Mouse (Mus musculus) common myeloid progenitor, adult 5-6 weeks (primary cell): Measurements from ENCODE around the gene Ms4a12. TPM values are rescaled to one million over a fixed set of nuclear protein-coding genes. Genes with fewer than 3 reads are reported as not detected.

Experiments
- ATAC-seq: replicated peaks from 2 replicates; pipeline ENCODE4 v1.8.0; 2016; ENCODE audit warnings: low read depth, mild to moderate bottlenecking, moderate TSS enrichment, inconsistent platforms; ENCODE audit not compliant: poor library complexity, severe bottlenecking
- total RNA-seq: library from RNA; stranded (forward); fragments of 200-1000, 187-1606 nt; gene quantifications from 2 replicates; pipeline ENCODE4 v1.2.3, GENCODE M21; 2017

Ms4a12 gene
- total RNA-seq: not detected in 2 replicates

- ATAC-seq: no peak
These were observed at the start of gene Ms4a12 for GRCm38 (mm10) chr19:11232348-11232747. TSS of gene Ms4a12 (minus strand) at chr19:11232448.

GRCm38 (mm10) chr19:11280223-11280622 lies 48.0 kb upstream of the Ms4a12 start:
- no peak for ATAC-seq

- ATAC-seq: no peak
These were observed 44.2 kb upstream of the Ms4a12 start for GRCm38 (mm10) chr19:11276431-11276830.

GRCm38 (mm10) chr19:11266956-11267355 lies 34.7 kb upstream of the Ms4a12 start:
- ATAC-seq: no peak

- ATAC-seq: no peak
These were observed 34.0 kb upstream of the Ms4a12 start, which contains the start of gene Ms4a1 for GRCm38 (mm10) chr19:11266052-11266845. TSS of gene Ms4a1 (minus strand) at chr19:11266241.

GRCm38 (mm10) chr19:11264602-11265185 lies 32.4 kb upstream of the Ms4a12 start:
- no peak for ATAC-seq

GRCm38 (mm10) chr19:11263549-11263948 lies 31.3 kb upstream of the Ms4a12 start:
- ATAC-seq: no peak; the same call in 1 of the 2 replicates

- ATAC-seq: peak; percentile 36; the same call in 1 of the 2 replicates
These were observed 30.7 kb upstream of the Ms4a12 start for GRCm38 (mm10) chr19:11262932-11263331.

- ATAC-seq: 0 out of 2 replicates have a peak, but pooled peaks have one; percentile 22
These were observed 29.3 kb upstream of the Ms4a12 start for GRCm38 (mm10) chr19:11261522-11261921.

- ATAC-seq: peak; percentile 87
These were observed 12.0 kb upstream of the Ms4a12 start for GRCm38 (mm10) chr19:11244230-11244629.

- no peak for ATAC-seq
These were observed 10.3 kb upstream of the Ms4a12 start for GRCm38 (mm10) chr19:11242560-11242959.

GRCm38 (mm10) chr19:11235820-11236219 lies 3.6 kb upstream of the Ms4a12 start:
- no peak for ATAC-seq

- no peak for ATAC-seq
These were observed 2.9 kb upstream of the Ms4a12 start for GRCm38 (mm10) chr19:11234921-11235735.

GRCm38 (mm10) chr19:11234244-11234643 lies 2.0 kb upstream of the Ms4a12 start:
- no peak for ATAC-seq

GRCm38 (mm10) chr19:11196546-11196945 lies 35.7 kb downstream of the Ms4a12 start, which contains the start of gene Ms4a13:
TSS of gene Ms4a13 (minus strand) at chr19:11196737.
- no peak for ATAC-seq

- peak; percentile 52; the same call in 1 of the 2 replicates for ATAC-seq
These were observed 39.7 kb downstream of the Ms4a12 start for GRCm38 (mm10) chr19:11192552-11192951.

GRCm38 (mm10) chr19:11184121-11184520 lies 48.1 kb downstream of the Ms4a12 start:
- ATAC-seq: no peak

- no peak for ATAC-seq
These were observed 54.8 kb downstream of the Ms4a12 start for GRCm38 (mm10) chr19:11177464-11177863.

- ATAC-seq: peak; percentile 83
These were observed 67.1 kb downstream of the Ms4a12 start, which contains the start of gene 1700025F22Rik for GRCm38 (mm10) chr19:11165172-11165571. TSS of gene 1700025F22Rik (minus strand) at chr19:11165320.
